Comparison of ENCODE assay signal across 9 mouse cellular contexts in the genomic region with DNA sequence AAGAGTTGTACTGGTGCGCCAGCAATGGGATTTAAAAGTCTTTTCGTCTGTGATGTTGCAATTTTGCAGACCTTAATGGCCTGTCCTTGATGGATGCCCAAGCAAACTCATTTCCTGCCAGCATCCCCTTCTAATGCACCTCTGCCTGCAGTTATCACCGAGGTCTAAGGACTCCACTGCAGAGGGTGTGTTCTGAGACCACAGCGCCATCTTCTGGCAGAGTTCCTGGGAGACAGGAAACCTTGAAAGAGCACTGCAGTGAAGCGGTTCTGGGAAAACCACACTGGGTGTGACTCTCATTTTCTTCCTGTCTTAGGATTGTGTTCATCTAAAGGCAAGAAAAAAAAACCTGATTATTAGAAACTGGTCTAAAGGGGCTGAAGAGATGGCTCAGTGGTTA. TPM values are rescaled to one million over a fixed set of nuclear protein-coding genes. Genes with fewer than 3 reads are reported as not detected.
DNase-seq lines count a peak whose midpoint lies in the region; ATAC-seq lines count a peak whose summit lies in the region.
"Had no signal": no experiment of that assay in that cellular context is flagged by ENCODE, and none has a peak within 500 bp of the region (broad histone marks: within the 10 kb centered on the region; RNA-seq: fewer than 3 reads in every experiment).

No protein-coding gene starts in this region.

- no peaks in the 10 kb centered on the region for H3K9me3 ChIP-seq in intestine, embryonic 14.5 days (ENCODE audit: control insufficient read depth, low read length)
- H3K9me3 ChIP-seq in intestine, embryonic 16.5 days (ENCODE audit: control insufficient read depth, low read length), result no peaks in the 10 kb centered on the region
- H3K9me3 ChIP-seq in forebrain, embryonic 16.5 days (ENCODE audit: control insufficient read depth, low read length), result no peaks in the 10 kb centered on the region
- no peaks in the 10 kb centered on the region for H3K9me3 ChIP-seq in hindbrain, embryonic 13.5 days
- no peaks in the 10 kb centered on the region for H3K9me3 ChIP-seq in midbrain, embryonic 11.5 days (ENCODE audit: control insufficient read depth, low read length)
- H3K9me3 ChIP-seq: megakaryocyte, embryonic 14.5 days had no signal

- intact Hi-C loops in left cerebral cortex, postnatal 25 days (cut with DNase I), result loop anchor here (1.0 to 10.0 kb wide), 2 partner anchors 123 to 261 kb away; no protein-coding TSS in a partner anchor

- H3K4me3 ChIP-seq in intestine, embryonic 14.5 days (ENCODE audit: low read depth, low read length), result no peak overlapping the region
- no peak overlapping the region for H3K4me3 ChIP-seq in intestine, embryonic 16.5 days (ENCODE audit: low read length)
- H3K4me3 ChIP-seq in forebrain, embryonic 16.5 days (replicated peaks; ENCODE audit: low read length), result no peak overlapping the region
- no peak overlapping the region for H3K4me3 ChIP-seq in hindbrain, embryonic 13.5 days
- no peak overlapping the region for H3K4me3 ChIP-seq in midbrain, embryonic 11.5 days (ENCODE audit: low read depth, low read length)
- H3K4me3 ChIP-seq: megakaryocyte, embryonic 14.5 days had no signal

- no peak overlapping the region for H3K27ac ChIP-seq in intestine, embryonic 14.5 days (ENCODE audit: low read depth)
- no peak overlapping the region for H3K27ac ChIP-seq in intestine, embryonic 16.5 days (ENCODE audit: low read length)
- H3K27ac ChIP-seq in forebrain, embryonic 16.5 days (ENCODE audit: low read length), result no peak overlapping the region
- H3K27ac ChIP-seq in hindbrain, embryonic 13.5 days, result no peak overlapping the region
- no peak overlapping the region for H3K27ac ChIP-seq in midbrain, embryonic 11.5 days (ENCODE audit: low read depth, low read length)

- DNase-seq in intestine, embryonic 14.5 days (ENCODE audit: low spot score), result peak; percentile 82
- peak; percentile 28 for DNase-seq in cerebellum, adult 11 months
- peak; percentile 53 to 73 for DNase-seq in left cerebral cortex, postnatal 25 days (ENCODE audit: low spot score in 2 of 2)
- peak; percentile 91 for DNase-seq in midbrain, embryonic 11.5 days (ENCODE audit: low spot score, missing footprints)
- DNase-seq in skeletal muscle tissue, adult 2 months (ENCODE audit: low read depth, low spot score), result peak; percentile 36

- no peak overlapping the region for H3K9ac ChIP-seq in intestine, embryonic 14.5 days (ENCODE audit: low read length)
- H3K9ac ChIP-seq in intestine, embryonic 16.5 days (ENCODE audit: low read depth, low read length), result no peak overlapping the region
- H3K9ac ChIP-seq in forebrain, embryonic 16.5 days (replicated peaks; ENCODE audit: low read depth, low read length), result no peak overlapping the region
- no peak overlapping the region for H3K9ac ChIP-seq in hindbrain, embryonic 13.5 days
- no peak overlapping the region for H3K9ac ChIP-seq in midbrain, embryonic 11.5 days (ENCODE audit: low read length)

- no peak overlapping the region for H3K4me2 ChIP-seq in intestine, embryonic 14.5 days (ENCODE audit: low read length)
- no peak overlapping the region for H3K4me2 ChIP-seq in intestine, embryonic 16.5 days (ENCODE audit: low read depth, low read length)
- H3K4me2 ChIP-seq in forebrain, embryonic 16.5 days (ENCODE audit: low read length), result no peak overlapping the region
- H3K4me2 ChIP-seq in hindbrain, embryonic 13.5 days, result no peak overlapping the region
- no peak overlapping the region for H3K4me2 ChIP-seq in midbrain, embryonic 11.5 days

- 38% methylated on average over 5 of the region's 5 CpGs for WGBS in intestine, embryonic 14.5 days
- WGBS in intestine, embryonic 16.5 days, result 40% methylated on average over 5 of the region's 5 CpGs
- WGBS in forebrain, embryonic 16.5 days, result 48% methylated on average over 5 of the region's 5 CpGs
- 54% methylated on average over 5 of the region's 5 CpGs for WGBS in hindbrain, embryonic 13.5 days
- 54% methylated on average over 5 of the region's 5 CpGs for WGBS in midbrain, embryonic 11.5 days

- H3K27me3 ChIP-seq in intestine, embryonic 14.5 days (replicated peaks; ENCODE audit: control insufficient read depth, insufficient read depth, low read length), result no peaks in the 10 kb centered on the region
- H3K27me3 ChIP-seq in intestine, embryonic 16.5 days (replicated peaks; ENCODE audit: control insufficient read depth, insufficient read depth, low read length), result no peaks in the 10 kb centered on the region
- H3K27me3 ChIP-seq in forebrain, embryonic 16.5 days (replicated peaks; ENCODE audit: control insufficient read depth, insufficient read depth, low read length), result no peaks in the 10 kb centered on the region
- no peaks in the 10 kb centered on the region for H3K27me3 ChIP-seq in hindbrain, embryonic 13.5 days
- no peaks in the 10 kb centered on the region; the same call in 1 of the 2 replicates for H3K27me3 ChIP-seq in midbrain, embryonic 11.5 days (ENCODE audit: control insufficient read depth, insufficient read depth, low read length)

- no peaks in the 10 kb centered on the region for H3K4me1 ChIP-seq in intestine, embryonic 14.5 days (replicated peaks; ENCODE audit: control insufficient read depth, insufficient read depth, low read length)
- no peaks in the 10 kb centered on the region for H3K4me1 ChIP-seq in intestine, embryonic 16.5 days (ENCODE audit: control insufficient read depth, insufficient read depth, low read length)
- H3K4me1 ChIP-seq in forebrain, embryonic 16.5 days (replicated peaks; ENCODE audit: control insufficient read depth, insufficient read depth, low read length), result no peaks in the 10 kb centered on the region
- H3K4me1 ChIP-seq in hindbrain, embryonic 13.5 days (replicated peaks), result no peaks in the 10 kb centered on the region
- no peaks in the 10 kb centered on the region for H3K4me1 ChIP-seq in midbrain, embryonic 11.5 days (ENCODE audit: control insufficient read depth, insufficient read depth, low read length)

- no peaks in the 10 kb centered on the region for H3K36me3 ChIP-seq in intestine, embryonic 14.5 days (ENCODE audit: control insufficient read depth, insufficient read depth, low read length)
- H3K36me3 ChIP-seq in intestine, embryonic 16.5 days (ENCODE audit: control insufficient read depth, insufficient read depth, low read length), result no peaks in the 10 kb centered on the region
- no peaks in the 10 kb centered on the region for H3K36me3 ChIP-seq in forebrain, embryonic 16.5 days (ENCODE audit: control insufficient read depth, insufficient read depth)
- H3K36me3 ChIP-seq in hindbrain, embryonic 13.5 days, result no peaks in the 10 kb centered on the region
- no peaks in the 10 kb centered on the region for H3K36me3 ChIP-seq in midbrain, embryonic 11.5 days (ENCODE audit: control insufficient read depth, insufficient read depth, low read length)

- no peak for ATAC-seq in intestine, embryonic 14.5 days (replicated peaks; ENCODE audit: low FRiP score, low TSS enrichment, low read depth)
- no peak for ATAC-seq in intestine, embryonic 16.5 days
- peak; percentile 72 for ATAC-seq in forebrain, embryonic 16.5 days
- peak; percentile 80 for ATAC-seq in hindbrain, embryonic 13.5 days (ENCODE audit: low FRiP score)
- ATAC-seq in midbrain, embryonic 11.5 days (ENCODE audit: low FRiP score), result peak; percentile 71

RNA-seq across cellular contexts. Expression of a gene that starts 53.0 kb away (rescaled TPM):
- polyA plus RNA-seq in intestine, embryonic 14.5 days (2014; fragmentation: Nextera tagmentation; extraction: Ambion mirVana), result 37.0 and 45.6 TPM in 2 replicates
- polyA plus RNA-seq in intestine, embryonic 16.5 days (2015; fragmentation: Nextera tagmentation; extraction: Ambion mirVana), result 14.7 and 15.8 TPM in 2 replicates
- polyA plus RNA-seq in forebrain, embryonic 16.5 days (2015; fragmentation: Nextera tagmentation; extraction: Ambion mirVana), result 156 and 201 TPM in 2 replicates
- polyA plus RNA-seq in hindbrain, embryonic 13.5 days (2015; fragmentation: Nextera tagmentation; extraction: Ambion mirVana), result 165 and 177 TPM in 2 replicates
- 100 to 1,000 TPM; 905 to 944 TPM for total RNA-seq in left cerebral cortex, postnatal 25 days (2021)
- polyA plus RNA-seq in midbrain, embryonic 11.5 days (2014; fragmentation: Nextera tagmentation; extraction: Ambion mirVana), result 66.6 and 74.5 TPM in 2 replicates

Comparison
In these comparisons a context has a peak if more than half of its experiments do, and no peak if none do; other contexts are left out.
1. ATAC-seq: peak in forebrain, embryonic 16.5 days (single experiment), hindbrain, embryonic 13.5 days (single experiment) and midbrain, embryonic 11.5 days (single experiment); none in intestine, embryonic 14.5 days (single experiment) and intestine, embryonic 16.5 days (single experiment).
2. DNase-seq: peak in every context shown above with its lines; median percentile 91 in midbrain, embryonic 11.5 days; 82 in intestine, embryonic 14.5 days; 63 in left cerebral cortex, postnatal 25 days; 36 in skeletal muscle tissue, adult 2 months; 28 in cerebellum, adult 11 months.